Mouse (Mus musculus) left cerebral cortex, postnatal 25 days (tissue): ENCODE measurements around the gene Cuedc2. TPM values are rescaled to one million over a fixed set of nuclear protein-coding genes. Genes with fewer than 3 reads are reported as not detected.

Experiments
- DNase-seq, 2 experiments: peaks; one replicate each; pipeline ENCODE4 v3.0.0; 2022; ENCODE audit warnings: low spot score in 2 of 2, mixed read lengths in 1 of 2
- intact Hi-C: fragments of 180-260 bp; cut with DNase I; formaldehyde crosslinking; loops from one replicate; pipeline ENCODE4 v1.15.1; 2025
- microRNA-seq, 2 experiments: library from miRNA; unstranded; fragments of <30 nt; microRNA quantifications; one replicate each; pipeline ENCODE4 v1.2.0; 2022
- total RNA-seq, 2 experiments: library from RNA; stranded (reverse); gene quantifications; 2 replicates each; pipeline ENCODE4 v1.2.3; 2021

Cuedc2 gene
- total RNA-seq, 2 experiments from 2014 or later = 174 to 185 TPM

- intact Hi-C loops = no loop called here
- DNase-seq = no peak
These were observed 51.6 kb downstream of the Cuedc2 start for GRCm38 (mm10) chr19:46286926-46287325.

GRCm38 (mm10) chr19:46286047-46286446 is 52.5 kb downstream of the Cuedc2 start:
- DNase-seq = no peak
- intact Hi-C loops = no loop called here

- no peak for DNase-seq
- intact Hi-C loops = no loop called here
These were observed 52.9 kb downstream of the Cuedc2 start for GRCm38 (mm10) chr19:46285631-46286030.

GRCm38 (mm10) chr19:46284686-46285085 is 53.8 kb downstream of the Cuedc2 start:
- no peak for DNase-seq
- intact Hi-C loops = no loop called here

- no peak for DNase-seq
- intact Hi-C loops = no loop called here
These were observed 56.2 kb downstream of the Cuedc2 start for GRCm38 (mm10) chr19:46282081-46282849.

Small RNA genes within 50 kb of the gene (microRNA-seq; reads per million reads assigned to microRNA genes)
- 2.7 to 5.4 reads per million in 2 experiments for gene Mir146b

Other genes starting within 250 kb of the Cuedc2 start
- not detected for gene Elovl3, start 206.8 kb downstream of the Cuedc2 start, total RNA-seq
- not detected for gene Pitx3, start 190.4 kb downstream of the Cuedc2 start, total RNA-seq
- gene Gbf1, start 186.2 kb downstream of the Cuedc2 start, total RNA-seq = 10 to 100 TPM; 87.4 to 98.2 TPM
- 1 to 10 TPM; 2.4 to 3.0 TPM for gene Nfkb2, start 34.4 kb downstream of the Cuedc2 start, total RNA-seq
- gene Psd, start 11.5 kb downstream of the Cuedc2 start, total RNA-seq = 100 to 1,000 TPM; 588 to 629 TPM
- gene Fbxl15, start 10.5 kb downstream of the Cuedc2 start, total RNA-seq = 10 to 100 TPM; 28.6 to 29.0 TPM
- gene Mfsd13a, start 2.4 kb upstream of the Cuedc2 start, total RNA-seq = 10 to 100 TPM; 24.1 to 28.1 TPM
- 1 to 10 TPM in 1 of 2 experiments, under 1 TPM in 1; 0.94 to 1.2 TPM for gene 2310034G01Rik, start 11.6 kb upstream of the Cuedc2 start, total RNA-seq
- gene Actr1a, start 57.0 kb upstream of the Cuedc2 start, total RNA-seq = 100 to 1,000 TPM; 187 to 190 TPM
- 10 to 100 TPM; 16.8 to 21.0 TPM for gene Sufu, start 58.2 kb upstream of the Cuedc2 start, total RNA-seq
- 100 to 1,000 TPM; 114 to 116 TPM for gene Trim8, start 163.0 kb upstream of the Cuedc2 start, total RNA-seq
- 100 to 1,000 TPM; 113 to 120 TPM for gene Arl3, start 234.5 kb upstream of the Cuedc2 start, total RNA-seq
- gene Sfxn2, start 234.7 kb upstream of the Cuedc2 start, total RNA-seq = 1 to 10 TPM; 3.7 to 4.8 TPM